In the genomic region with DNA sequence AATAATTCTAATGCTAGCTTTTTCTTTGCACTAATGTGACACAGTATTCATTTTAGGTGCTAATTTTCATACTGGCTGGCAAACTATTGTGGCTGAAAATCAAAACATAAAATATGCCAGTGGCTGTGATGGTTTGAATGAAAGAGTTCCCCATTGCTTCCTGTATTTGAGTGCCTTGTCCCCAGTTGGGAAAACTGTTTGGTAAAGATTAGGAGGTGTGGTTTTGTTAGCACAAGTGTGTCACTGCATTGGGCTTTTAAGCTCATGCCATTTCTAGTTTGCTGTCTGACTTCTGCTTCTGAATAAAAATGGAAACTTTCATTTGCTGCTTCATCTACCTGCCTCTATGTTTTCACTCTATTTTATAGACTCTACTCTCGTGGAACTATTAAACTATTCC, we compare ENCODE assay signal across 16 mouse cellular contexts.
"Had no signal": no experiment of that assay in that cellular context is flagged by ENCODE, and none has a peak within 500 bp of the region (broad histone marks: within the 10 kb centered on the region; RNA-seq: fewer than 3 reads in every experiment).

No protein-coding gene starts in this region.

- H3K4me3 ChIP-seq: neural tube, embryonic 12.5 days; neural tube, embryonic 13.5 days; stomach, embryonic 15.5 days had no signal

- DNase-seq: retina, postnatal 1 day; right cerebral cortex, adult 18-20 months; right cerebral cortex, postnatal 14 days; right cerebral cortex, postnatal 25 days; right cerebral cortex, postnatal 4 days; spleen, adult 18-20 months; thymus, adult 18-20 months; thymus, adult 2 months; thymus, postnatal 14 days; thymus, postnatal 25 days; thymus, postnatal 36 days; thymus, postnatal 4 days had no signal

- H3K4me2 ChIP-seq: neural tube, embryonic 12.5 days; neural tube, embryonic 13.5 days; stomach, embryonic 15.5 days had no signal

- H3K9me3 ChIP-seq: neural tube, embryonic 12.5 days; neural tube, embryonic 13.5 days; stomach, embryonic 15.5 days had no signal

- H3K27me3 ChIP-seq: neural tube, embryonic 12.5 days; neural tube, embryonic 13.5 days; stomach, embryonic 15.5 days had no signal

- H3K4me1 ChIP-seq: neural tube, embryonic 12.5 days; neural tube, embryonic 13.5 days; stomach, embryonic 15.5 days had no signal

- H3K9ac ChIP-seq: neural tube, embryonic 12.5 days; neural tube, embryonic 13.5 days; stomach, embryonic 15.5 days had no signal

- H3K36me3 ChIP-seq: neural tube, embryonic 12.5 days; neural tube, embryonic 13.5 days; stomach, embryonic 15.5 days had no signal

- H3K27ac ChIP-seq: neural tube, embryonic 12.5 days; neural tube, embryonic 13.5 days; stomach, embryonic 15.5 days; stomach, postnatal 0 days had no signal
